Mouse (Mus musculus): ENCODE measurements around the gene Olfr517. TPM values are rescaled to one million over a fixed set of nuclear protein-coding genes. Genes with fewer than 3 reads are reported as not detected.

Gene Olfr517
- not detected in 2 replicates for polyA plus RNA-seq (2012; rRNA removed)

GRCm38 (mm10) chr7:108872279-108872678, at the start of gene Olfr517:
Gene Olfr517, minus strand, starts transcription at chr7:108872379.

DNA sequence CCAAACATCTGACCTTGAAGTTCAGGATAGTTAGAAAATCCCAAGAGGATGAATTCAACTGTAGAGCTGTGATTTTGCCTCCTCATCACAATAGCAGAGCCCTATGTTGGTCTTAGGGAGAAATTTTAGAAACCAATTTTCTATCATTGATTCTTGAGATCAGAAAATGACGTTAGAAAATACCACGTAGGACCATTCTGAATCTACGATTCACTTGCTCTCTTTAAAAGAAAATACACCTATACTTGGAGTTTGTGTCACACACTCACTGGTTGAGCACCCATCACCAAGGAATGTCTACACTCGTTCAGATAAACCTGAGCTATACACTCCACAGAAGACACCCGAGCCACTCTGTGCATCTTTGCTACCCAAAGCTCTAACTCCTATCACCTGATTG, 22.1 kb upstream of the Olfr517 start, which contains the start of gene Olfr519:
TSS of gene Olfr519 (minus strand) at position 101 of the 400 bp plus-strand sequence.

DNA sequence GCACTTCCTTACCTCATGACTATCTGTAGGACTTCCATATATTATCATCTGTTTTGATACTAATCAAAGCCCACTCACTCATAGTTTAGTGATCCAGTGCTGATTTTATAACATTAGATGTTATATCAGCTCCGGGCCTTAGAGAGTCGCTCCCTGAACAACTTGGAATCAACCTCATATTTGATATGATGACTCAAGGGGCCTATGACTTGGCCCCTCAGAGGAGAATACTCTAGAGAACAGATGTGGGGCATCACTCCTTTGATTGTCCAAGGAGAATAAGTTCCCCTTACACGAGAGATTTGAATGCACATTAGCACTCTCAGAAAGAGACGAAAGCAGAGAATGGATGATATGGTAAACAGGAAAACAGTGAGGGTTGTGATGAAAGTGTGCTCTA, 12.7 kb upstream of the Olfr517 start, which contains the start of gene Olfr518:
TSS of gene Olfr518 (minus strand) at position 101 of the 400 bp plus-strand sequence.

GRCm38 (mm10) chr7:108850429-108850828, 21.8 kb downstream of the Olfr517 start, which contains the start of gene Olfr516:
Gene Olfr516, minus strand, starts transcription at chr7:108850529.

DNA sequence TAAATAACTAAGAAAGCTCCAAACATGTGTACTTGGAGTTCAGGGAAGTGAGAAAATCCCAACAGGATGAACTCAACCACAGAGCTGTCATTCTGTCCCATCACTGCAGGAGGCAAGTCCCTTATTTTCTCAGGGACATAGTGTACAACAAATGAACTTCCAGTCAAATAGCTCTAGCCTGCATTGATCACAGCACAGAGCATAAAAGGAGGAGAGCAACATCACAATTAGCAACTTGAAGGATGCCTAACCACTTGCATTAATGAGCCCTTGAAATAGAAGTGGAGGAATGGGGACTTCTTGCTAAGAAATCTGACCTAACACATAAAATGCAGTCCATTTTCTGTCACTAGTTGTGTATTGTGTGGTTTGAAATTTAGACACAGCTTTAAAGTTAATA, 46.3 kb downstream of the Olfr517 start, which contains the start of gene Olfr514:
TSS of gene Olfr514 (minus strand) at position 101 of the 400 bp plus-strand sequence.

Other genes starting within 250 kb of the Olfr517 start
- not detected in 2 replicates for gene Olfr508, start 242.4 kb downstream of the Olfr517 start, polyA plus RNA-seq (2012; rRNA removed)
- gene Olfr509, start 220.5 kb downstream of the Olfr517 start, polyA plus RNA-seq (2012; rRNA removed) = not detected in 2 replicates
- not detected in 2 replicates for gene Olfr510, start 206.0 kb downstream of the Olfr517 start, polyA plus RNA-seq (2012; rRNA removed)
- not detected in 2 replicates for gene Olfr512, start 159.1 kb downstream of the Olfr517 start, polyA plus RNA-seq (2012; rRNA removed)
- gene Olfr513, start 121.4 kb downstream of the Olfr517 start, polyA plus RNA-seq (2012; rRNA removed) = not detected in 2 replicates
- gene Olfr514, start 46.4 kb downstream of the Olfr517 start, polyA plus RNA-seq (2012; rRNA removed) = not detected in 2 replicates
- not detected in 2 replicates for gene Olfr516, start 21.9 kb downstream of the Olfr517 start, polyA plus RNA-seq (2012; rRNA removed)
- gene Olfr518, start 12.6 kb upstream of the Olfr517 start, polyA plus RNA-seq (2012; rRNA removed) = not detected in 2 replicates
- not detected in 2 replicates for gene Olfr519, start 22.0 kb upstream of the Olfr517 start, polyA plus RNA-seq (2012; rRNA removed)
- gene Nlrp10, start 57.8 kb upstream of the Olfr517 start, polyA plus RNA-seq (2012; rRNA removed) = 0.01 TPM in 1 of 2 replicates, not detected in the other
- 28.0 and 34.2 TPM in 2 replicates for gene Eif3f, start 62.0 kb upstream of the Olfr517 start, polyA plus RNA-seq (2012; rRNA removed)
- gene Tub, start 78.0 kb upstream of the Olfr517 start, polyA plus RNA-seq (2012; rRNA removed) = 0.01 and 0.07 TPM in 2 replicates
- 0.16 and 0.20 TPM in 2 replicates for gene Ric3, start 211.0 kb upstream of the Olfr517 start, polyA plus RNA-seq (2012; rRNA removed)

Data from liver, embryonic 18 days (tissue).